Comparison of ENCODE assay signal across 8 mouse cellular contexts in the genomic region with DNA sequence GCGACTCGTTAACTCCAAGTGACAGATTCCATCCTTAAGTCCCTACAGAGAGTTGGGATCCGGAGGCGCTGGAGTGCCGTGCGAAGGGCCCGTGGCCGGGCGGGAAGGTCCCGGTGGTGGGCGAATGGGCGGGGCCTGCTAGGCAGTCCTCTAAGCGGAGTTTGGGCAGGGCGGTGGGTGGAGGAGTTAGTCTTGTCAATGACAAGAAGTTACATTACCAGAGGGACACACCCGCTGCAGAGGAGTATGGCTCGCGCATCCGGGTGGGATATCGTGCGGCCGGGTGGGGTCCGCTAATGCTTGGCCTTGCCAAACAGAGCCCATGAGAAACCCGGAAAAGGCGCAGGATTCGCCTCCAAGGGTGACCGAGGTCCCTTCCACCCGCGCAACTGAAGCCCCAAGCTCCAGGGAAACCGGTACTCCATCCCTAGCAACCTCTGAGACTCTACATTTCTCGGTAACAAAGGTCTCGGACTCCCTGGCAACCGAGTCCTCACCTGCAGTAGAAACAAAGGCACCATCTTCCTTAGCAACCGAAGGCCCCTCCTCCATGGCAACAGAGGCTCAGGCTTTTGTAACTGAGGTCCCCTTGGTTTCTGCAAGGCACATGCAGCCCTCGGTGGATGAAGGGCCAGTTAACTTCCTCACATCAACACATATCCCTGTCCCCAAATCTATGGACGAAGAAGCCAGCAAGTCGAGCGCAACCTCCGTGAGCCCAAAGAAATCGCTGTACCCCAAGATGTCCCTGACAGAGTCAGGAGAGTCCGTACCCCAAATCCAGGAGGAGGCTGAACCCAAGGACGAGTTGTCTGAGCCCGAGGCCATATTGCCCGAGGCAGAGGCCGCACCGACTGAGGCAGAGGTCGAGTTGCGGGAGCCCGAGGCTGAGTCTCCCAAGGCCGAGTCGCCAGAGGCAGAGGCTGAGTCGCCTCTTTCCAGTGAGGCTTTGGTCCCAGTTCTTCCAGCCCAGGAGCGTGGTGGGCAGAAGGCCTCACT. TPM values are rescaled to one million over a fixed set of nuclear protein-coding genes. Genes with fewer than 3 reads are reported as not detected.
DNase-seq lines count a peak whose midpoint lies in the region; ATAC-seq and TF ChIP-seq lines count a peak whose summit lies in the region.

No protein-coding gene starts in this region.

- no peak overlapping the region for H3K9ac ChIP-seq in heart, postnatal 0 days (replicated peaks; ENCODE audit: low read depth, low read length)
- no peak overlapping the region for H3K9ac ChIP-seq in liver, embryonic 14.5 days (replicated peaks)

- peaks cover 7% of the 10 kb centered on the region for H3K36me3 ChIP-seq in heart, postnatal 0 days (replicated peaks; ENCODE audit: control insufficient read depth, insufficient read depth, low read length)
- H3K36me3 ChIP-seq in liver, embryonic 14.5 days (replicated peaks; ENCODE audit: control insufficient read depth, insufficient read depth, low read depth) = no peaks in the 10 kb centered on the region

- H3K27ac ChIP-seq in heart, postnatal 0 days (ENCODE audit: low read depth) = no peak overlapping the region; the same call in 1 of the 2 replicates
- no peak overlapping the region for H3K27ac ChIP-seq in liver, embryonic 14.5 days

- no peak for ATAC-seq in heart, postnatal 0 days (ENCODE audit: insufficient read depth, low read depth)
- no peak for ATAC-seq in liver, embryonic 14.5 days (ENCODE audit: insufficient read depth)

- no peak for TF ChIP-seq CTCF in heart, postnatal 0 days (IDR thresholded peaks at IDR 0.05; ENCODE audit: low read depth)
- TF ChIP-seq CTCF in liver, embryonic 14.5 days (IDR thresholded peaks at IDR 0.05; ENCODE audit: low read depth) = no peak

- WGBS in heart, postnatal 0 days = 32% methylated on average over 52 of the region's 52 CpGs
- 35% methylated on average over 52 of the region's 52 CpGs for WGBS in liver, embryonic 14.5 days (ENCODE audit: insufficient replicate concordance)

- DNase-seq in heart, adult 11 months = peak; percentile 96
- DNase-seq in heart, adult 9 months (ENCODE audit: low spot score in 2 of 2) = no peak
- peak; percentile 72 for DNase-seq in embryo, embryonic 10.5 days (ENCODE audit: low spot score)
- no peak for DNase-seq in heart, postnatal 0 days (ENCODE audit: low spot score)
- no peak for DNase-seq in liver, embryonic 14.5 days (ENCODE audit: low read depth in 3 of 3, low spot score in 3 of 3)
- peak; percentile 57 for DNase-seq in testis, postnatal 14 days (ENCODE audit: low spot score)
- DNase-seq in spleen, adult 18-20 months = no peak
- no peak for DNase-seq in urinary bladder, postnatal 14 days (ENCODE audit: low spot score)

- peaks cover 12% of the 10 kb centered on the region for H3K4me1 ChIP-seq in heart, postnatal 0 days (ENCODE audit: control insufficient read depth, insufficient read depth)
- H3K4me1 ChIP-seq in liver, embryonic 14.5 days (replicated peaks; ENCODE audit: control insufficient read depth in 2 of 2, insufficient read depth in 2 of 2, low read length in 1 of 2) = 0 out of 4 replicates have a peak, but pooled peaks cover 0 to 3% of the 10 kb centered on the region in 2 experiments

- TF ChIP-seq EP300 in heart, postnatal 0 days (IDR thresholded peaks at IDR 0.05; ENCODE audit: low read depth) = no peak
- no peak for TF ChIP-seq EP300 in liver, embryonic 14.5 days (IDR thresholded peaks at IDR 0.05; ENCODE audit: low read depth)

- peaks cover 16% of the 10 kb centered on the region for H3K27me3 ChIP-seq in heart, postnatal 0 days (ENCODE audit: control insufficient read depth, insufficient read depth, low read length)
- peaks cover 9% of the 10 kb centered on the region; the same call in 1 of the 2 replicates for H3K27me3 ChIP-seq in liver, embryonic 14.5 days (ENCODE audit: control insufficient read depth, insufficient read depth, low read length)

- peak overlapping the region; percentile 9; the same call in 1 of the 2 replicates for H3K4me3 ChIP-seq in heart, postnatal 0 days (ENCODE audit: low read depth, low read length)
- H3K4me3 ChIP-seq in liver, embryonic 14.5 days (ENCODE audit: insufficient read depth in 1 of 2, low read depth in 2 of 2, low read length in 2 of 2) = no peak overlapping the region

- H3K9me3 ChIP-seq in heart, postnatal 0 days (replicated peaks; ENCODE audit: control insufficient read depth, low read length) = no peaks in the 10 kb centered on the region
- no peaks in the 10 kb centered on the region for H3K9me3 ChIP-seq in liver, embryonic 14.5 days (ENCODE audit: control insufficient read depth, low read length)

- H3K4me2 ChIP-seq in heart, postnatal 0 days (ENCODE audit: low read depth, low read length) = peak overlapping the region; percentile 37
- H3K4me2 ChIP-seq in liver, embryonic 14.5 days (ENCODE audit: low read depth) = peak overlapping the region; percentile 20

RNA-seq across cellular contexts. Expression of gene Pi16, which starts 9.3 kb away (rescaled TPM):
- 3.6 and 12.4 TPM in 2 replicates for total RNA-seq in heart, postnatal 0 days (2014; rRNA removed; ENCODE audit: low replicate concordance)
- 4.5 and 4.8 TPM in 2 replicates for polyA plus RNA-seq in heart, postnatal 0 days (2015; fragmentation: Nextera tagmentation; extraction: Ambion mirVana)
- 0.90 and 0.97 TPM in 2 replicates for polyA plus RNA-seq in liver, embryonic 14.5 days (2012; rRNA removed)
- polyA plus RNA-seq in liver, embryonic 14.5 days (2014; fragmentation: Nextera tagmentation; extraction: Ambion mirVana) = 0.39 and 0.52 TPM in 2 replicates

RNA-seq across cellular contexts. Expression of gene Mtch1, which starts 20.9 kb away (rescaled TPM):
- total RNA-seq in heart, postnatal 0 days (2014; rRNA removed; ENCODE audit: low replicate concordance) = 357 and 380 TPM in 2 replicates
- polyA plus RNA-seq in heart, postnatal 0 days (2015; fragmentation: Nextera tagmentation; extraction: Ambion mirVana) = 208 and 209 TPM in 2 replicates
- 61.1 and 69.0 TPM in 2 replicates for polyA plus RNA-seq in liver, embryonic 14.5 days (2012; rRNA removed)
- polyA plus RNA-seq in liver, embryonic 14.5 days (2014; fragmentation: Nextera tagmentation; extraction: Ambion mirVana) = 54.3 and 64.3 TPM in 2 replicates

RNA-seq across cellular contexts. Expression of gene Fgd2, which starts 33.9 kb away (rescaled TPM):
- total RNA-seq in heart, postnatal 0 days (2014; rRNA removed; ENCODE audit: low replicate concordance) = 1.4 and 6.3 TPM in 2 replicates
- polyA plus RNA-seq in heart, postnatal 0 days (2015; fragmentation: Nextera tagmentation; extraction: Ambion mirVana) = 1.6 and 2.3 TPM in 2 replicates
- polyA plus RNA-seq in liver, embryonic 14.5 days (2012; rRNA removed) = 8.5 and 8.6 TPM in 2 replicates
- 3.8 and 4.0 TPM in 2 replicates for polyA plus RNA-seq in liver, embryonic 14.5 days (2014; fragmentation: Nextera tagmentation; extraction: Ambion mirVana)

RNA-seq across cellular contexts. Expression of gene BC004004, which starts 58.2 kb away (rescaled TPM):
- total RNA-seq in heart, postnatal 0 days (2014; rRNA removed; ENCODE audit: low replicate concordance) = 208 and 234 TPM in 2 replicates
- polyA plus RNA-seq in heart, postnatal 0 days (2015; fragmentation: Nextera tagmentation; extraction: Ambion mirVana) = 140 and 155 TPM in 2 replicates
- 26.1 and 27.4 TPM in 2 replicates for polyA plus RNA-seq in liver, embryonic 14.5 days (2012; rRNA removed)
- 57.7 and 58.1 TPM in 2 replicates for polyA plus RNA-seq in liver, embryonic 14.5 days (2014; fragmentation: Nextera tagmentation; extraction: Ambion mirVana)

Comparison
In these comparisons a context has a peak if more than half of its experiments do, and no peak if none do; other contexts are left out.
1. DNase-seq: peak in heart, adult 11 months (single experiment), embryo, embryonic 10.5 days (single experiment) and testis, postnatal 14 days (single experiment); none in heart, adult 9 months (0 of 2), heart, postnatal 0 days (single experiment), liver, embryonic 14.5 days (0 of 3), spleen, adult 18-20 months (0 of 2) and urinary bladder, postnatal 14 days (single experiment).